Mouse (Mus musculus): ENCODE data around the gene Pik3r6.

Pik3r6 gene

DNA sequence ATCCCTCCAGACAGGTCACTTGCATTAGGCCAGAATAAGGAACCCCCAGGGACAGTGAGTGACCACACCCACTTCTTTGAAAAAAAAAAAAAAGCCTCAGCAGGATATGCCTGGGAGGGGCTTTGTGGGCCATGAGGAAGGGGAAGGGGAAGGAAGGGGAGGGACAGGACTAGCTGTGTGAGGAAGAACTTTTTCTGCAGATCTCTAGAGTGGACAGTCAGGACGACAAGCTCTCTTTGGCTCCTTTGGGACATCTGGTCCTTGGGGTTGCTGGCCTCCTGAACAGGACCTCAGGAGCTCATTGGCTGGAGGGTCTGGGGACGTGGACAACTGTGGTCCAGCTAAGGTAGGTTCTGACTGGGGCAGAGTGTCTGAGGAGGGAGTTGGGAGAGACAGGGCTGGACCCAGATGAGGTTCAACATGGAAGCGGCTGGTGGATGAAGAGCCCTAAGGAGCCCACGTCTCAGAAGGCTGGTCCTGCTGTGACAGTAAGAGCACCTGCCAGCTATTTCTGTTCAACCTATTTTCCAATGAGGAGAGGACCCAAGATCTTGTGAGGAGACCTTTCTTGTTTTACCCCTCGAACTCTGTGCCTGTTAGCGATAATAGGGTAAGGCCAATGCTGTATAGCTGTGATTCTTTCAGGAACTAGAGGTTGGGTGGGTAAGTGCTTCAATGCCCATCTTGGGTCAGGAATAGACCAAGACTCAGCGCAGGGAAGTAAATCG, at the start of gene Pik3r6:
Gene Pik3r6, plus strand, starts transcription at position 118 of the 728 bp plus-strand sequence.
- DNase-seq (ENCODE audit: low spot score), result no peak

GRCm38 (mm10) chr11:68453301-68453700, 49.5 kb upstream of the Pik3r6 start:
- no peak for DNase-seq (ENCODE audit: low spot score)

GRCm38 (mm10) chr11:68458086-68458485, 44.7 kb upstream of the Pik3r6 start:
- no peak for DNase-seq (ENCODE audit: low spot score)

GRCm38 (mm10) chr11:68459021-68459420, 43.8 kb upstream of the Pik3r6 start:
- DNase-seq (ENCODE audit: low spot score), result no peak

DNA sequence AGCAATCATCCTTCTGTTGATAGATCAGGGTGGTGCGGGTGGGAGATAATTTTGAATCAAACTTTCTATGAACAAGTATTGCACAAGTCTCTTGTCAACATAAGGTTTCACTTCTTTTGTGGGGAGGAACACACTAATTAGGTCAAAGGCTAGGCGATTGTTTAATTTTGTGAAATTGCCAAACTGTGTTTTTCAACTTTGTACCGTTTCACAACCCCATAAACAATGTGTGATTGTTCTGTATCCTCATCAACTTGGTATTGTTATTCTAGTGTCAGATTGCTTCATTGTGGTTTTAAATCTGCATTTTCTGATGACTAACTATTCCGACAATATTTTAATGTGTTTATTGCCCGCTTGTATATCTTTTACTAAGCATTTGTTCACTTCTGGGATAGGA, 43.3 kb upstream of the Pik3r6 start:
- no peak for DNase-seq (ENCODE audit: low spot score)

DNA sequence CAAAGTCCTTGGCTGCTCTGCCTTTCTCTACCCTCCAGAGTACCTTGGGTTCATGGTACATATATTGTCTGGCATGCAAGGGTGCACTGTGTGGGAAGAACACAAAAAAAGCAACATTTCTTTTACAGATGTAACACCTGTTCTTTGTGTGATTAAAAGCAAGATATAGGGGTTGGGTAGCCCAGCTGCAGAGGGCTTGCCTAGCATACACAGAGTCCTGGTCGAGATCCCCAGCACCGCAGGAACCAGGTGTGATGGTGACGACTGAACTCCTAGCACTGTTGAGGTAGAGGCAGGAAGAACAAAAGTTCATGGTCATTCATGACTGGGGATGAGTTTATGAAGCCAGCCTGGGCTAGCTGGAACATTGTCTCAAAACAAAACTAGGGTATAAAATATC, 40.1 kb upstream of the Pik3r6 start:
- no peak for DNase-seq (ENCODE audit: low spot score)

- DNase-seq (ENCODE audit: low spot score), result no peak
These were observed 38.6 kb upstream of the Pik3r6 start for GRCm38 (mm10) chr11:68464260-68464659.

GRCm38 (mm10) chr11:68465090-68465489, 37.7 kb upstream of the Pik3r6 start:
- no peak for DNase-seq (ENCODE audit: low spot score)

DNA sequence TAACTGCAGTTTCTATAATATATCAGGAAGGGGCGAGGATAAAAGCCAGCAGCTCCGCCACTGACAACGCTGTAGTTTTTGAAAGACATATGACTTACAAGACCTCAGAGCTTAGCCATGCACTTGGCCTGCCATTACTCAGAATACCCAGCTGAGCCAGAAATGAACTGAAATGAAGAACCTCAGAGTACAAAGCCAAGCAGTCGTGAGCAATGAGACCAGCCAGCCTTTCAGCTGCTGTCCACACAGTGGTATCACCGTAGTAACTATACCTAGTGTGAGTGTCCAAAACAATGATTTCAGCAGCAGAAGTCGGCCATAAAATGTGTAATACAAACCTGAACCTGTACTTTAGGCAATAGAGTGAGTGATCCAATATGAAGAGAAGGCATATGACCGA, 35.4 kb upstream of the Pik3r6 start:
- DNase-seq (ENCODE audit: low spot score), result no peak

- no peak for DNase-seq (ENCODE audit: low spot score)
These were observed 34.7 kb upstream of the Pik3r6 start for GRCm38 (mm10) chr11:68467962-68468612.

GRCm38 (mm10) chr11:68468886-68469285, 33.9 kb upstream of the Pik3r6 start:
- DNase-seq (ENCODE audit: low spot score), result no peak

DNA sequence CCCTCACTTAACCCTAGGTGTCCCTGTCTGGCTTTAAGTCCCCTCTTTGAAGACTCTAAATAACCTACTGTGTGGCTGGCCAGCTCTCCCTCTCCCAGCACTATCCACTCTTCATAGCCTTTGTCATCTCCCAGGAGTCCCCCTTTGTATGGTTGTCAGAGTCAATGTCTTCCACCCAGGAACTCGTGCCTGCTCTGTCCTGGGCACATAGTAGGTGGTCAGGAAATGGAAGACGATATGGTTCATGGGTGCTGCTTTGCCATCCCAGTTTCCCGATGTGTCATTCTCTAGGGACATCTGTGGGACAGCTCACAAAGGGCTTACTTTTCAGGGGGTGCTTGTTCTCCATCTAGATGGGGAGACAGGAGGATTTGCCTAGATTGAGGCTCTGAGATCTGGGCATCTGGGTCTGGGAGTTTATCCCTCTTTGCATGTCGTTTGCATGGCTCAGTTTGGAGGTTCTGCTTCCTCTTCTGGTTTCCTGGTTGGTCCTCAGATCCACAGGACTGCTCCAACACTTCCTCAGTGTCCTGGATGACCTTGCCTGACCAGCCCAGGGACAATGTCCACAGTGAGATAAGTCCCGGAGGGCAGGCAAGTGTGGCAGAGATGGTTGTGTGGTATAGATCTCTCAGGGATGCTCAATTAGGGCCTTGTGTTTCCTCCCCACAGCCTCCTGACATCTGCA, 30.5 kb upstream of the Pik3r6 start:
- no peak for DNase-seq (ENCODE audit: low spot score)

- no peak for DNase-seq (ENCODE audit: low spot score)
These were observed 28.2 kb upstream of the Pik3r6 start for GRCm38 (mm10) chr11:68474600-68474999.

- no peak for DNase-seq (ENCODE audit: low spot score)
These were observed 27.1 kb upstream of the Pik3r6 start for GRCm38 (mm10) chr11:68475676-68476075.

DNA sequence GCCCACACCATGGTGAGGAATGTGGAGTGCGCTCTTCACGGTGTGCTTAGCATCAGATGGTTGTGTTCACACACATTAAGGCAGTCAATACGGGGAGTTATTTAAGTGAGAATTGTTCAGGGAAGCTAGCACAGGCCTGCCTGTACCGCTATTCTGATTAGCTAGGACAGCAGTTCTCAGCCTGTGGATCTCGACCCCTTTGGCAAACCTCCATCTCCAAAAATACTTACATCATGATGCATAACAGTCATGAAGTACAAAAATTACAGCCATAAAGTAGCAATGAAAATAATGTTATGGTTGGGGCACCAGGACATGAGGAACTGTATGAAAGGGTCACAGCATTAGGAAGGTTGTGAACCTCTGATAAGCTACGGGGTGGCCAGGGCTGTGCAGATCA, 25.2 kb upstream of the Pik3r6 start:
- DNase-seq (ENCODE audit: low spot score), result no peak

GRCm38 (mm10) chr11:68478574-68478981, 24.2 kb upstream of the Pik3r6 start:
- no peak for DNase-seq (ENCODE audit: low spot score)

- no peak for DNase-seq (ENCODE audit: low spot score)
These were observed 22.2 kb upstream of the Pik3r6 start for GRCm38 (mm10) chr11:68480660-68481059.

GRCm38 (mm10) chr11:68482001-68482400, 20.8 kb upstream of the Pik3r6 start:
- no peak for DNase-seq (ENCODE audit: low spot score)

DNA sequence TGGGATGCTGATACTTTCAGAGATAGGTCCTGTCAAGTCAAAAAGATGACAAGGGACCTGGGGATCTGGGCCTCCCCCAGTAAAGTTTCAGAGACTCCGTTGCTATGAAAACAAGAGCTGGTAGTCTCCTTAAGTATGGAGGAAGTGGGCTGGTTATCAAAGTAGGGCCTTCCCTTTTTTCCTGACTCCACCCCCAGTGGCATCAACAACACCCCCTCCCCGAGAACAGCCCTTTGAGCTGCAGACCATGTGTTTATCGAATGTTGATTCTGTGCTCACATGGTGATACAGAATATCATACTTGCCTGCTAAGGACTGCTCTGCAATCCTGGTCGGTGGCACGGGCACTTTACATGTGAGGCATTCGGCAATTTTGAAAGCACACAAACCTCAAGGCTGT, 19.6 kb upstream of the Pik3r6 start:
- DNase-seq (ENCODE audit: low spot score), result no peak

- DNase-seq (ENCODE audit: low spot score), result no peak
These were observed 18.4 kb upstream of the Pik3r6 start for GRCm38 (mm10) chr11:68484431-68484830.

DNA sequence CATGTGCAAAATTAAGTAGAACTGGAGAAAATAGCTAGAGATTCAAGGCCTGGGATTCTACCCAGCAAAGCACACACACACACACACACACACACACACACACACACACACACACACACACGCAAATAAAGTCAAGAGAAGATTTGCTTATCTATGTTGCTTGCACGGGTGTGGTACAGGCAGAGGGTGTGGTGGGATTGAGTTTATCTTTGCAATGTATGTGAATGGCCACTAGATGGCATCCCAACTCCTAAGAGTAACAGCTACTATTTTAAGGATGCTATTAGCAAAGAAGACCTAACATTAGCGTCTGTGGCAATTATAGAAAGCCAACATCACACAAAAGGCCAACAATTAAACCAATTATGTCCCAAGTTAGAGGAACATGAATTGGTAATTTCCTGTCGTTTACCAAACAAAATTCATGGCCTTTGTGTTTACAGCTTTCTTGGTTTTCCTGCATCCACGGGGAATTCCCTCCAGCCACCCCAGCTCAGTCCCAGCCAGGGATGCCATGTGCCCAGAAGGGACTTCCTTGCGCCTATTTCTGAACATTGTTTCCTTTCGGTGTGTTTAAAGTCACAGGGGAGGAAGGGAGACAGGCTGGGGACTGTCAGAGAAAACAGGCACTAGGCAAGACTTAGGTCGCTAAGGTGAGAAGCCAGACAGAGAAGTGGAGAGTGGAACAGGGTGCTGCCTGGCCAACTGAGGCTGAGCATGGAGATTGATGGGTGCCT, 17.4 kb upstream of the Pik3r6 start:
- peak; percentile 34 for DNase-seq (ENCODE audit: low spot score)

DNA sequence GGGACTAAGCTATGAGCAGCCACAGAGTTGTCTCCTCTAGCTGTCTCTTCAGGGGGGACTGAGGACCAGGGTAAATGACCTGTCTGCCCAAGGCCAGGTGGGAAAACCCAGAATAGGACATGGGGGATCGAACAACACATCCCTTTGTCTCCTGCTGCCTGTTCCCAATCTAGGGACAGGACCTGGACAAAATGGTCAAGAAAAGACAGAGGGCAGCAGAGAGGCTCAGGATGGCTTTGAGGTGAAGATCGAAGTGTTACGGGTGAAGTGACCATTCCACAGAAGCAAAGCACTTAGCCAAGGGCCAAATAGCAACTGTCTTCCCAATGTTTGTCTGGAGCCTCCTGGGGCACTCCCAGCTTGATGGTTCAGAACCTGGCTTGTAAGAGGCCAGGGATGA, 16.7 kb upstream of the Pik3r6 start:
- no peak for DNase-seq (ENCODE audit: low spot score)

GRCm38 (mm10) chr11:68487720-68488119, 15.1 kb upstream of the Pik3r6 start:
- no peak for DNase-seq (ENCODE audit: low spot score)
